Mouse (Mus musculus): ENCODE measurements around the gene Srms.

- TF ChIP-seq POLR2A (IDR thresholded peaks at IDR 0.05; ENCODE audit: insufficient read depth, low read depth, low read length) (no peak), CTCF (IDR thresholded peaks at IDR 0.05; ENCODE audit: insufficient read depth, low read depth, low read length) (no peak)
Measured at GRCm38 (mm10) chr2:181174646-181175045, 38.3 kb downstream of the Srms start.
